Mouse (Mus musculus): ENCODE measurements around the gene Clec4a2.
A peak's percentile ranks its signal among the peaks of the same experiment; 100 is the strongest.
"Not testable (repeated sequence)": the region's sequence is repeated elsewhere in the genome, so short reads cannot be mapped to it uniquely, and the experiment has no call there.

- TF ChIP-seq CTCF (IDR thresholded peaks at IDR 0.05; ENCODE audit: low read depth): peak; percentile 48
- TF ChIP-seq EP300 (optimal IDR thresholded peaks at IDR 0.05): not testable (repeated sequence)
Observed at GRCm38 (mm10) chr6:123184862-123185261, 78.6 kb downstream of the Clec4a2 start.
